Mouse (Mus musculus): ENCODE measurements around the gene Jsrp1.

DNA sequence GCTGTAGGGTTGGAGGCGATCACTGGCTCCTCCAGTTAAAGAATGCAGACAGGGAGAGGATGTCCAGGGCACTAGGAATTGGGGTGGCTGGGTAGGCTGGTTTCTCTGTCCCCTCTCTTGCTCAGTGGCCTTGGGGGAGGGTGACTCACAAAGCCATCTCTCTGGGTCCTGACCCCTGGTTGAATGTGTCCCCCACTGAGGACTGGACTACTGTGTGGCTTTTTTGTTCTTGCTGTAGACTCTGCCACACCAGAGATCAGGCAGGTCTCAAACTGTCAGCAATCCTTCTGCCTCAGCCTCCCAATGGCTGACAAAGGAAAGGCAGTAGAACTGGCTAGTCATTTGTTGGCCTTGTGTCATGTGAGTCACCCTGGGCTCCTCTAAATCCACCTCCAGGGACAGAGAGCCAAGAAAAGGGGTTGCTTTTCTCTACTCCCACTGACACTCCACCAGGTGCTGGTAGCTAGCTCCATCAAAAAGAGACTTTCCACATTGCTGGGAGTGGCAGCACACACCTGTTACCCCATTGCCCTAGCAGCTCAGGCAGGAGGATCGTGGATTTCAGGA is 25.1 kb upstream of the Jsrp1 start:
- no peak for TF ChIP-seq CTCF (IDR thresholded peaks at IDR 0.05; ENCODE audit: borderline replicate concordance, insufficient read depth, low read length)
- TF ChIP-seq POLR2A (IDR thresholded peaks at IDR 0.05; ENCODE audit: low read depth, low read length) = no peak
